Mouse (Mus musculus): ENCODE data around the gene 1300017J02Rik.

DNA sequence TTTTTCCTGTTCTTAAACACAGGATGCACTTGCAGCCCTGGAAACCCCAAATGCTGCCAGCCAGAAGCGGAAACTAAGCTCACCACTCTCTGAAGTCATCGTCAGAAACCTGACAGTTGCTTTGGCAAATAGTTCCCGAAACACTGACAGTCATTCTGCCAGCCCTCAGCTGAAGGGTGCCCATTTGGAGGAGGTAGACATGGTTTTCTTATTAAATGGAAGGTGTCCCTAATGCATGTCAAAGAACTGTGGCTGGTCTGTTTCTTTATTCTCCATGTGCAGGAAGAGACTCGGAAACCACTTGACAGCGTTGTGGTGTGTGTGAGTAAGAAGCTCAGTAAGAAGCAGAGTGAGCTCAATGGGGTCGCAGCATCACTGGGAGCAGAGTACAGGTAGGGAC is 27.8 kb upstream of the 1300017J02Rik start:
- no peak for TF ChIP-seq CTCF (IDR thresholded peaks at IDR 0.05; ENCODE audit: borderline replicate concordance, control insufficient read depth, extremely low read depth, insufficient read depth, low read length, poor library complexity)
- no peak for TF ChIP-seq POLR2A (IDR thresholded peaks at IDR 0.05; ENCODE audit: control insufficient read depth, extremely low read depth, insufficient read depth, low read length, poor library complexity)
